Mouse (Mus musculus) ovary, postnatal 36 days (tissue): ENCODE results near the gene Mcts2.

ENCODE experiments used
- DNase-seq: peaks from one replicate; pipeline ENCODE4 v3.0.0; 2022; ENCODE audit warnings: low spot score, mixed read lengths

Gene Mcts2

DNA sequence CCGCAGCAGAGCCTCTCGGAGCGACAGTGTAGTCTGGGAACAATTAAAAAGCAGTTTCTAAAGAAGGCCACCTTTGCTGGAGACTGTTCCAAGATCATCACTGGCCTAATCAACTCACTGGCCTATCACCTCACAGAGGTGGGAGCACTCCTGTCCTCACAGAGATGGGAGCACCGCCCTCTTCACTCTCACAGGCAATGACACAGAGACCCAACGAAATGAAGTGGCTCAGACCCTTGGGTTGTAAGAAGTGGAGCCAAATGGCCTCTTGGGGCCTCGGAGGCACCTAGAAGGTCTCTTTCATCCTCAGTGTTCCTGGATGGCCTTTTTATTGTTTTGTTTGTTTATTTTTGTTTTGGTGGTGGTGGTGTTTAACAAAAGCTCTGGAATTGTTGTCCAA is 39.4 kb downstream of the Mcts2 start:
- DNase-seq, result no peak

GRCm38 (mm10) chr2:152726751-152727335 is 40.0 kb downstream of the Mcts2 start:
- DNase-seq, result no peak

- DNase-seq, result no peak
Observed at GRCm38 (mm10) chr2:152727795-152728510, 41.1 kb downstream of the Mcts2 start.

DNA sequence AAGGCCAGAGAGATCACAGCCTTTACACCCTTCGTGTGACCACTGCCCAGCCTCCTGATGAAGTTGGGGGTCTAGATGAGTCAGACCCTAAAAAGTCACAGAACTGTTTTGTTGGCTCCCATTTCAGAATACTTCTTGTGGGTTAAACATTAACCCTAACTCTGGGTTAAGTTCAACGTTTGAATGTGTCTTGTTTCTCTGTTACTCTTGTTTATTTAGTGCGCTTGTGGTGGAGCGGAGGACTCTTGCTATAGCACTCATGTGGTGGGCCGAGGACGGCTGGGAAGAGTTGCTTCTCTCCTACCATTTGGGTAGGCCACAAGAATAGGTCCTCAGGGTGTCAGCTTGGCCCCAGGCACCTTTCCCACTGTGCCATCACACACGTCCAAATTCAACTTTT is 41.8 kb downstream of the Mcts2 start:
- no peak for DNase-seq

- no peak for DNase-seq
Observed at GRCm38 (mm10) chr2:152729013-152729635, 42.3 kb downstream of the Mcts2 start.

DNA sequence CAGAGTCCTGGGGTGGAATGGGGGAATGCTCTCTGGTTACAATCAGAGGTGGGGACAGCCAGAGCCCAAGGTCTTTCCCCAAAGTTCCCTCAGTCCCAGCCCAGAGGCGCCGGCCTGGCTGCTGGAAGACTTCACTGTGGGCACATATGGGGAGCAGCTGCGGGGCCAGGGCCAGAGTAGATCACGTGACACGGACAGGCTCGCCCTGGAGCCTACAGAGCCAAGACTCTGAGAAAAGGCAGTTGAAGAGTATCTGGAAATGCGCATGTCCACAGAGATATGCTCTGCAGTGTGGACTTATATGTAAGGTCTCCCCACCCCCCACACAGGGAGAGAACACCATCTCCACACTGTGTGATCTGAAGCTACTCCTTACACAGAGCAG is 42.8 kb downstream of the Mcts2 start:
- peak; percentile 64 for DNase-seq

DNA sequence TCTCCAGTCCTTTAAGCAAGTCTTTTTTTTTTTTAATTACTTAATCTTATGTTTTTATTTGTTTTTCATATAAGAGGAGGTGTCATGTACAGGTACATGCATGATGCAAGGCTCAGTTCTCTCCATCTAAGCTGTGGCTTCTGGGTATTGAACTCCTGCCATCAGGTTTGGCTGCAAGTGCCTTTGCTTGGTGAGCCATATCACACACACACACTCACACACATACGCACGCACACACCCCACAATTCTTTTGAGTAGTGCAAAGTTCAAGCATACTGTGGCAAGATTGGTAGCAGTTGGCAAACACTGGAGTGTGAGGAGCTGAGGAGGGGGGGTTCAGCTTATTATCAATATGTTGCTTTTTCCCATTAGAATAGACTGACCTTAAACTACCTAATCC is 46.4 kb downstream of the Mcts2 start:
- DNase-seq, result no peak

GRCm38 (mm10) chr2:152734501-152734900 is 47.7 kb downstream of the Mcts2 start:
- DNase-seq, result no peak

DNA sequence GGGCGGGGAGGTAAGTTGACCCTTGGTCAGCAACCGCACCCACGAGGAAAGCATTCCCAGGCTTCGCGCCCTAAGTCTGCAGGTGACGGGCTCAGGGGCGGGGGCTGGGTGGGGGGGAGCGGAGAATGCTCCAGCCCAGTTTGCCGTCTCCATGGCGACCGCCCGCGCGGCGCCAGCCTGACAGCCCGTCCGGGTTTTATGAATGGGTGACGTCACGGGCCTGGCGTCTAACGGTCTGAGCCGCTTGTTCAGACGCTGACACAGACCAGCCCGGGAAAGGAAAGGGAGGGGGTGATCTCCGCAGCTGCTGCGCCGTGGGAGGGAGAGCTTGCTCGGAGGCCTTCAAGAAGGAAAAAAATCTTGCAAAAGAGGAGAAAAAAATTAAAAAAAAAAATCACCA is 48.1 kb downstream of the Mcts2 start:
- peak; percentile 90 for DNase-seq

DNA sequence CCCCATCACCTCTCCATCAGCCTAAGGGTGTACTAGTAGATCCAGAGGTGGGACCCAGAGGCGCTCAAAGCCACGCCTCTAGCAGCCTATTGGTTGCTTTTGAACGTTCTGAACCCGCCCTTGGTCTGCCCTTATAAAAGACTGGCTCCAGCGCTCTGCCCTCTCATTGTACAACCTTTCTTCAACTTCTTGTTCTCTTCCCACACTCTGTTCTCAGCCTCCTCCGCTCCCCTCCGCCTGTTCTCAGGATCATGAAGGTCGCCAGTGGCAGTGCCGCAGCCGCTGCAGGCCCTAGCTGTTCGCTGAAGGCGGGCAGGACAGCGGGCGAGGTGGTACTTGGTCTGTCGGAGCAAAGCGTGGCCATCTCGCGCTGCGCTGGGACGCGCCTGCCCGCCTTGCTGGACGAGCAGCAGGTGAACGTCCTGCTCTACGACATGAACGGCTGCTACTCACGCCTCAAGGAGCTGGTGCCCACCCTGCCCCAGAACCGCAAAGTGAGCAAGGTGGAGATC is 49.3 kb downstream of the Mcts2 start, which contains the start of gene Id1:
TSS of gene Id1 (plus strand) at position 162 of the 512 bp plus-strand sequence.
- peak; percentile 82 for DNase-seq

GRCm38 (mm10) chr2:152736748-152737147 is 49.9 kb downstream of the Mcts2 start:
- DNase-seq, result peak; percentile 32
